Mouse (Mus musculus) cerebellum, postnatal 4 days (tissue): Measurements from ENCODE around the gene Thada.
A peak's percentile ranks its signal among the peaks of the same experiment; 100 is the strongest.

Source experiments
- DNase-seq, 2 experiments: peaks; one replicate each; pipeline ENCODE4 v3.0.0; 2022; ENCODE audit warnings: low spot score in 2 of 2, mixed read lengths in 1 of 2

The Thada gene

GRCm38 (mm10) chr17:84465753-84466608, at the start of gene Thada:
TSS of gene Thada (minus strand) at chr17:84466205.
- peak; percentile 98 to 99 for DNase-seq

GRCm38 (mm10) chr17:84512516-84513085, 46.6 kb upstream of the Thada start:
- no peak for DNase-seq

- DNase-seq: peak; percentile 68 to 84
Observed at GRCm38 (mm10) chr17:84511682-84512515, 45.9 kb upstream of the Thada start, which contains the start of gene Plekhh2. TSS of gene Plekhh2 (plus strand) at chr17:84511895.

GRCm38 (mm10) chr17:84510961-84511639, 45.1 kb upstream of the Thada start:
- no peak for DNase-seq

- DNase-seq: peak in 1 of 2 experiments; percentile 38
Observed at GRCm38 (mm10) chr17:84510355-84510754, 44.4 kb upstream of the Thada start.

GRCm38 (mm10) chr17:84509176-84509575, 43.2 kb upstream of the Thada start:
- DNase-seq: peak in 1 of 2 experiments; percentile 30

- no peak for DNase-seq
Observed at GRCm38 (mm10) chr17:84508736-84509135, 42.7 kb upstream of the Thada start.

GRCm38 (mm10) chr17:84505922-84506321, 39.9 kb upstream of the Thada start:
- DNase-seq: no peak

GRCm38 (mm10) chr17:84502341-84502740, 36.3 kb upstream of the Thada start:
- DNase-seq: no peak

GRCm38 (mm10) chr17:84498639-84499038, 32.6 kb upstream of the Thada start:
- peak in 1 of 2 experiments; percentile 75 for DNase-seq

GRCm38 (mm10) chr17:84497972-84498604, 32.1 kb upstream of the Thada start:
- no peak for DNase-seq

- DNase-seq: no peak
Observed at GRCm38 (mm10) chr17:84497559-84497958, 31.6 kb upstream of the Thada start.

GRCm38 (mm10) chr17:84497026-84497425, 31.0 kb upstream of the Thada start:
- no peak for DNase-seq

- DNase-seq: peak in 1 of 2 experiments; percentile 65
Observed at GRCm38 (mm10) chr17:84492255-84492880, 26.4 kb upstream of the Thada start.

GRCm38 (mm10) chr17:84487415-84487814, 21.4 kb upstream of the Thada start:
- DNase-seq: no peak

GRCm38 (mm10) chr17:84483673-84484320, 17.8 kb upstream of the Thada start:
- DNase-seq: no peak

GRCm38 (mm10) chr17:84482831-84483230, 16.8 kb upstream of the Thada start:
- no peak for DNase-seq

- DNase-seq: peak in 1 of 2 experiments; percentile 24
Observed at GRCm38 (mm10) chr17:84480464-84481355, 14.7 kb upstream of the Thada start.

- DNase-seq: peak in 1 of 2 experiments; percentile 35
Observed at GRCm38 (mm10) chr17:84478276-84478675, 12.3 kb upstream of the Thada start.
